Mouse (Mus musculus) G1E (cell line): ENCODE data around the gene Nell1. TPM values are rescaled to one million over a fixed set of nuclear protein-coding genes. Genes with fewer than 3 reads are reported as not detected.
"Not testable (repeated sequence)": the region's sequence is repeated elsewhere in the genome, so short reads cannot be mapped to it uniquely, and the experiment has no call there.

Source experiments
- ATAC-seq: 2 replicates; pipeline ENCODE4 v1.8.0; 2016; ENCODE audit warnings: mild to moderate bottlenecking; ENCODE audit not compliant: insufficient number of reproducible peaks, poor library complexity, low FRiP score, severe bottlenecking; ENCODE audit errors: extremely low read depth
- DNase-seq: peaks from one replicate; pipeline ENCODE4 v3.0.0; 2012; ENCODE audit warnings: low spot score
- H3K27me3 ChIP-seq: 2 replicates; pipeline ENCODE4 v1.6.1; 2012; ENCODE audit warnings: mild to moderate bottlenecking, low read length, inconsistent platforms; ENCODE audit not compliant: insufficient read depth
- H3K36me3 ChIP-seq: replicated peaks from 2 replicates; pipeline ENCODE3; 2012; ENCODE audit warnings: mild to moderate bottlenecking, inconsistent platforms
- H3K4me1 ChIP-seq: 2 replicates; pipeline ENCODE4 v1.6.1; 2012; ENCODE audit warnings: low read depth, low read length, inconsistent platforms, mixed read lengths; ENCODE audit not compliant: insufficient read depth
- H3K4me3 ChIP-seq: 2 replicates; pipeline ENCODE4 v1.5.1; 2012; ENCODE audit warnings: low read depth, mild to moderate bottlenecking, inconsistent platforms, low read length, moderate library complexity, mixed read lengths
- H3K9me3 ChIP-seq: replicated peaks from 2 replicates; pipeline ENCODE4 v1.6.1; 2012; ENCODE audit warnings: inconsistent platforms
- CTCF ChIP-seq: IDR thresholded peaks from 2 replicates; pipeline ENCODE4 v1.5.1; 2012; ENCODE audit warnings: low read depth, low read length, inconsistent platforms, mixed read lengths
- GATA1 ChIP-seq: IDR thresholded peaks from 2 replicates; pipeline ENCODE4 v1.6.1; 2012; ENCODE audit warnings: borderline replicate concordance, low read length, inconsistent platforms, mixed read lengths
- GATA2 ChIP-seq: IDR thresholded peaks from 2 replicates; pipeline ENCODE4 v1.6.1; 2012; ENCODE audit warnings: low read depth, low read length, inconsistent platforms, borderline replicate concordance
- POLR2AphosphoS5 ChIP-seq: IDR thresholded peaks from 2 replicates; pipeline ENCODE4 v1.6.1; 2012; ENCODE audit warnings: low read depth, low read length, inconsistent platforms; ENCODE audit not compliant: insufficient replicate concordance
- TAL1 ChIP-seq: conservative IDR thresholded peaks from 2 replicates; pipeline ENCODE4 v1.6.1; 2012; ENCODE audit warnings: low read depth, low read length, inconsistent platforms, mixed read lengths
- polyA plus RNA-seq: library from polyadenylated mRNA; stranded (reverse); fragments of >175 nt; gene quantifications from 2 replicates; pipeline ENCODE4 v1.2.3, GENCODE M21; 2012
- total RNA-seq, 2 experiments: library from RNA; stranded (forward) in 1 of 2; stranded (reverse) in 1 of 2; fragments of 200-1000 nt in 1 of 2; fragments of >200 nt in 1 of 2; fragmentation: Nextera tagmentation in 1 of 2; gene quantifications; 2 replicates each; pipeline ENCODE4 v1.2.3; 2014 to 2017

The Nell1 gene
- total RNA-seq (2014; fragmentation: Nextera tagmentation) (not detected in 2 replicates), total RNA-seq (2017) (0.05 and 0.06 TPM in 2 replicates), polyA plus RNA-seq (not detected in 2 replicates)

GRCm38 (mm10) chr7:49974841-49975440 lies at the start of gene Nell1:
Gene Nell1, plus strand, starts transcription at chr7:49974864.
- TF ChIP-seq GATA1 (no peak), GATA2 (no peak), TAL1 (no peak), POLR2AphosphoS5 (no peak), CTCF (no peak)
- no peaks in the 10 kb centered on the region for H3K36me3 ChIP-seq
- H3K4me1 ChIP-seq = no peaks in the 10 kb centered on the region
- peaks cover 35% of the 10 kb centered on the region for H3K9me3 ChIP-seq
- H3K4me3 ChIP-seq = no peak within 1 kb of the TSS
- H3K27me3 ChIP-seq = no peaks in the 10 kb centered on the region; the same call in 1 of the 2 replicates
- ATAC-seq = no peak
- DNase-seq = no peak

DNA sequence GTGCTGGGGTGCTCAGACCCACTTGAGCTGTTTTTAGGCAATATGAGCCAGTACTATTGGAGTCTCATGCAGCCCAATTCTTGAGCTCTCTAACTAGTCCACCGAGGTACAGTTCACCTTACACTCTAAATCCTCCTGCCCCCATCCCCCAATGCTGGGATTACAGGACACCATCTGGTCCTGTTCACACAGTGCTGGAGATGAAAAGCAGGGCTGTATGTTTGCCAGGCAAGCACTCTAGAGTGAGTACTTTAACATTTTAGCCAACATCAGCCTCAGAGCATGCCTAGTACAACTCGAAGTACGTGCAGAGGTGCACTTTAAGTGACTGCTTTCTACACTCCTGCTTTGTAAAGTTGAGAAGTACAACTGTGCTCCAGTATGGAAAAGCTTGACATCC lies 46.1 kb upstream of the Nell1 start:
- Histone ChIP-seq H3K9me3 (no peaks in the 10 kb centered on the region), H3K4me1 (peaks cover 5% of the 10 kb centered on the region; the same call in 1 of the 2 replicates), H3K36me3 (no peaks in the 10 kb centered on the region), H3K4me3 (no peak overlapping the region), H3K27me3 (peaks cover 3% of the 10 kb centered on the region; the same call in 1 of the 2 replicates)
- no peak for TF ChIP-seq POLR2AphosphoS5
- no peak for TF ChIP-seq GATA2
- TF ChIP-seq CTCF = no peak
- TF ChIP-seq GATA1 = no peak
- no peak for TF ChIP-seq TAL1
- DNase-seq = no peak
- ATAC-seq = no peak

DNA sequence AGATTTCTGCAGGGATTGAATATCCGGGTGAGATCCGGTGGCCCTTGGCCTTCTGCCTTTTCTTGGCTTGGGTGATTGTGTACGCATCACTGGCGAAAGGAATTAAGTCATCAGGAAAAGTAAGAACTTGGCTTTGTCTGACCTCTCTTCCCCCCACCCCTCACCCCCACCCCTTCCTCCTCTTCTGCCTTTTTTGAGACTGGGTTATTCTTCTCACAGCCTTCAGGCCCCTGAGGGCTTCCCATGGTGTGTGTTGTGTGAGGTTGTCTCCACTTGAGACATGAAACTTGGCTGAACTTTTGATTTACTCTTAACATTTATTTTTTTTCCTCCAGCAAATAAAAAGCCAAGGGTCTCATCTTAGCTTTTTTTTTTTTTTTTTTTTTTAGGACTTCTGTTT lies 44.7 kb upstream of the Nell1 start:
- Histone ChIP-seq H3K4me1 (no peaks in the 10 kb centered on the region), H3K9me3 (no peaks in the 10 kb centered on the region), H3K36me3 (no peaks in the 10 kb centered on the region), H3K27me3 (peaks cover 1% of the 10 kb centered on the region; the same call in 1 of the 2 replicates), H3K4me3 (no peak overlapping the region)
- ATAC-seq = no peak
- DNase-seq = no peak
- TF ChIP-seq POLR2AphosphoS5 (no peak), CTCF (no peak), TAL1 (no peak), GATA2 (no peak)

DNA sequence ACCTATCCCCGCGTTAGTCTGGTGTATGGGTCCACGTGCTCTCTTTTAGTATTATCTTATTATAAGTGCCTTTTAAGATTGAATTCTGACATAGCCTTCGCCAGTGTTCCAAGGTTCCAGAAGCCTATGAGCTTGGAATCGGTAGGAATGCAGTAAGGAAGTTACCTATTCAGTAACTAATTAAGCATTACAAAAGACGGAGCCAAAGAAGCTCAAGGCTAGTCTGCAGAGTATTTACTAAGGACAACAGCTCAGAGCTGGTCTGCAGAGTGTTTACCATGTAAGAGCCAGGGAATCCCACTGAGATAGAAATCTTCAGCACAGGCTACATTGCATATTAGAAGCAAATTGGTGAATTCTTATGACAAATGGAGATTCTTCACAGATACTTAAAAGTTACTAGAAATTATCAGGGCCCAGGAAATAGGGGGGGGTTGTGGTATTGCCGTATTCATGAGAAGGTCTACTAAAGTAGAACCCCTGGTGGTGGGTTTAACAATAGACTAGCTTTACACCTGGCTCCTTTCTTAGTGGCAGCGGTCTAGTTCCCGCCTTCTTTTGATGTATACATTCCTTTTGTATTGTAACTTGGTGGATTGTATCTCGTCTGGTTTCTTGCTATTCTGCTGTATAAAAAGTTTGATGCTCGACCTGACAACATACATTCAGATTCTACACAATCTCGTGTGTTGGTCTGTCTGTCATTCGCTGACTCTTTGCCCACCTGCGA lies 41.1 kb upstream of the Nell1 start:
- DNase-seq, ATAC-seq: not testable (repeated sequence)

GRCm38 (mm10) chr7:49936821-49937220 lies 37.8 kb upstream of the Nell1 start:
- no peaks in the 10 kb centered on the region for H3K27me3 ChIP-seq
- TF ChIP-seq CTCF (no peak), POLR2AphosphoS5 (no peak), GATA2 (no peak), TAL1 (no peak), GATA1 (no peak)

More for the DNA sequence above, 41.1 kb upstream of the Nell1 start:
- H3K27me3 ChIP-seq, H3K36me3 ChIP-seq, H3K4me3 ChIP-seq, H3K4me1 ChIP-seq, H3K9me3 ChIP-seq: not testable (repeated sequence)

GRCm38 (mm10) chr7:49942023-49942422 lies 32.6 kb upstream of the Nell1 start:
- Histone ChIP-seq H3K27me3 (no peaks in the 10 kb centered on the region), H3K4me1 (no peaks in the 10 kb centered on the region), H3K4me3 (no peak overlapping the region), H3K9me3 (peaks cover 4% of the 10 kb centered on the region), H3K36me3 (no peaks in the 10 kb centered on the region)
- DNase-seq = no peak
- ATAC-seq = no peak
- TF ChIP-seq GATA1 (no peak), CTCF (no peak), TAL1 (no peak), POLR2AphosphoS5 (no peak), GATA2 (no peak)

More at GRCm38 (mm10) chr7:49936821-49937220, 37.8 kb upstream of the Nell1 start:
- no peaks in the 10 kb centered on the region for H3K36me3 ChIP-seq
- H3K9me3 ChIP-seq = no peaks in the 10 kb centered on the region
- DNase-seq (no peak), ATAC-seq (no peak)
- H3K4me3 ChIP-seq = no peak overlapping the region
- no peaks in the 10 kb centered on the region for H3K4me1 ChIP-seq

- peaks cover 4% of the 10 kb centered on the region for H3K9me3 ChIP-seq
- H3K36me3 ChIP-seq = no peaks in the 10 kb centered on the region
- DNase-seq (no peak), ATAC-seq (no peak)
- TF ChIP-seq TAL1 (no peak), CTCF (no peak), POLR2AphosphoS5 (no peak), GATA2 (no peak), GATA1 (no peak)
- no peaks in the 10 kb centered on the region for H3K4me1 ChIP-seq
- H3K4me3 ChIP-seq = no peak overlapping the region
- no peaks in the 10 kb centered on the region for H3K27me3 ChIP-seq
Measured at GRCm38 (mm10) chr7:49942490-49942889, 32.2 kb upstream of the Nell1 start.
